ENCODE assay signal across 9 mouse cellular contexts in genomic region chr5:116476006-116476405, GRCm38 (mm10). TPM values are rescaled to one million over a fixed set of nuclear protein-coding genes. Genes with fewer than 3 reads are reported as not detected.
DNase-seq lines count a peak whose midpoint lies in the region; ATAC-seq and TF ChIP-seq lines count a peak whose summit lies in the region.
"Had no signal": no experiment of that assay in that cellular context is flagged by ENCODE, and none has a peak within 500 bp of the region (broad histone marks: within the 10 kb centered on the region; RNA-seq: fewer than 3 reads in every experiment).

No protein-coding gene starts in this region.

- intact Hi-C loops in heart, postnatal 36 days (cut with DNase I), result loop anchor here (1.0 to 2.0 kb wide), 3 partner anchors 90 to 353 kb away; no protein-coding TSS in a partner anchor

- no peaks in the 10 kb centered on the region for H3K36me3 ChIP-seq in limb, embryonic 12.5 days
- H3K36me3 ChIP-seq in splenic B cell, adult 2 months (ENCODE audit: control insufficient read depth, insufficient read depth, low read length, poor library complexity, severe bottlenecking), result no peaks in the 10 kb centered on the region
- H3K36me3 ChIP-seq: liver, embryonic 13.5 days had no signal

- peak; percentile 38; the same call in 1 of the 2 replicates for TF ChIP-seq CTCF in embryonic fibroblast, embryonic 13.5 days (IDR thresholded peaks at IDR 0.05; ENCODE audit: borderline replicate concordance, insufficient read depth, low read length)

- peak; percentile 21 to 51 for DNase-seq in heart, postnatal 36 days
- no peak for DNase-seq in heart, adult 9 months (ENCODE audit: low spot score in 2 of 2)
- peak; percentile 46 for DNase-seq in urinary bladder, postnatal 25 days (ENCODE audit: low spot score)
- DNase-seq in urinary bladder, postnatal 10 days (ENCODE audit: low spot score), result no peak
- DNase-seq in splenic B cell, adult 2 months (ENCODE audit: low read depth, low spot score), result peak; percentile 19
- no peak for DNase-seq in right cerebral cortex, postnatal 25 days
- DNase-seq: liver, embryonic 13.5 days had no signal

- H3K9ac ChIP-seq in limb, embryonic 12.5 days (replicated peaks), result no peak overlapping the region
- H3K9ac ChIP-seq: liver, embryonic 13.5 days had no signal

- H3K4me3 ChIP-seq in embryonic fibroblast, embryonic 13.5 days (ENCODE audit: insufficient read depth, low read length), result no peak overlapping the region
- H3K4me3 ChIP-seq in limb, embryonic 12.5 days (replicated peaks), result no peak overlapping the region
- H3K4me3 ChIP-seq: liver, embryonic 13.5 days had no signal

- no peak overlapping the region for H3K4me2 ChIP-seq in limb, embryonic 12.5 days
- H3K4me2 ChIP-seq: liver, embryonic 13.5 days had no signal

- no peaks in the 10 kb centered on the region for H3K27me3 ChIP-seq in limb, embryonic 12.5 days
- no peaks in the 10 kb centered on the region for H3K27me3 ChIP-seq in splenic B cell, adult 2 months (ENCODE audit: control insufficient read depth, insufficient read depth, low read length, poor library complexity, severe bottlenecking)
- H3K27me3 ChIP-seq: liver, embryonic 13.5 days had no signal

- WGBS in limb, embryonic 12.5 days, result 13% methylated on average over 15 of the region's 15 CpGs

- no peaks in the 10 kb centered on the region for H3K4me1 ChIP-seq in embryonic fibroblast, embryonic 13.5 days (ENCODE audit: control insufficient read depth, insufficient read depth, low read length)
- no peaks in the 10 kb centered on the region; the same call in 1 of the 2 replicates for H3K4me1 ChIP-seq in limb, embryonic 12.5 days (replicated peaks)
- H3K4me1 ChIP-seq: liver, embryonic 13.5 days had no signal

- ATAC-seq in limb, embryonic 12.5 days (ENCODE audit: insufficient number of reproducible peaks, insufficient read depth, low FRiP score, low TSS enrichment, low read depth), result 0 out of 2 replicates have a peak, but pooled peaks have one; percentile 20

- H3K27ac ChIP-seq in embryonic fibroblast, embryonic 13.5 days (ENCODE audit: insufficient read depth, low read length), result no peak overlapping the region
- no peak overlapping the region for H3K27ac ChIP-seq in limb, embryonic 12.5 days
- H3K27ac ChIP-seq: liver, embryonic 13.5 days had no signal

- no peak for TF ChIP-seq POLR2A in embryonic fibroblast, embryonic 13.5 days (IDR thresholded peaks at IDR 0.05; ENCODE audit: low read depth, low read length)

- H3K9me3 ChIP-seq in limb, embryonic 12.5 days, result no peaks in the 10 kb centered on the region
- H3K9me3 ChIP-seq: liver, embryonic 13.5 days had no signal

RNA-seq across cellular contexts. Expression of gene Hspb8, which starts 53.3 kb away (rescaled TPM):
- total RNA-seq in heart, postnatal 36 days (2021), result 100 to 1,000 TPM; 386 to 424 TPM
- 46.5 and 59.1 TPM in 2 replicates for polyA plus RNA-seq in embryonic fibroblast, embryonic 13.5 days (2011; ENCODE audit: insufficient read length, low read depth, missing spikeins)
- 12.0 TPM in 2 replicates for polyA plus RNA-seq in limb, embryonic 12.5 days (2016; fragmentation: Nextera tagmentation; extraction: Ambion mirVana)

Comparison
In these comparisons a context has a peak if more than half of its experiments do, and no peak if none do; other contexts are left out.
1. DNase-seq: peak in heart, postnatal 36 days (2 of 2), urinary bladder, postnatal 25 days (single experiment) and splenic B cell, adult 2 months (single experiment); none in heart, adult 9 months (0 of 2), urinary bladder, postnatal 10 days (single experiment) and right cerebral cortex, postnatal 25 days (single experiment).